Mouse (Mus musculus): Measurements from ENCODE around the gene Tmem184b.

The Tmem184b gene

DNA sequence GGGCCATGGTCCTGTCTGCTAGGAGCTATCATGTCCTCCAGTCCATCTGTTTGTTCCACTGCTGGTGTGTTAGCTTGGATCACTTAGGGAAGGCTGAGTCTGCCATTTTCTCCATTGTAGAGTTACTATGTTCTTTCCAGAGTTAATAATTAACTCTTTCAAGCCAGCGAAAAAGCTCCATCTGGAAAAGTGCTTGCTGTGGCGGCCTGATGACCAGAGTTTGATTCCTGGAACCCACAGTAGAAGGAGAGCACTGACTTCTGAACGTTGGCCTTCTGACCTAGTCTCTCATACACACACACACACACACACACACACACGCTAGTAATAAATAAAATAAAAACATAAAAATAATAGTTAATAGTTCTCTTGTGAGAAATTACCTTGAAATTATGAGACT, 58.7 kb downstream of the Tmem184b start:
- no peak for DNase-seq (ENCODE audit: low read depth, low spot score)

DNA sequence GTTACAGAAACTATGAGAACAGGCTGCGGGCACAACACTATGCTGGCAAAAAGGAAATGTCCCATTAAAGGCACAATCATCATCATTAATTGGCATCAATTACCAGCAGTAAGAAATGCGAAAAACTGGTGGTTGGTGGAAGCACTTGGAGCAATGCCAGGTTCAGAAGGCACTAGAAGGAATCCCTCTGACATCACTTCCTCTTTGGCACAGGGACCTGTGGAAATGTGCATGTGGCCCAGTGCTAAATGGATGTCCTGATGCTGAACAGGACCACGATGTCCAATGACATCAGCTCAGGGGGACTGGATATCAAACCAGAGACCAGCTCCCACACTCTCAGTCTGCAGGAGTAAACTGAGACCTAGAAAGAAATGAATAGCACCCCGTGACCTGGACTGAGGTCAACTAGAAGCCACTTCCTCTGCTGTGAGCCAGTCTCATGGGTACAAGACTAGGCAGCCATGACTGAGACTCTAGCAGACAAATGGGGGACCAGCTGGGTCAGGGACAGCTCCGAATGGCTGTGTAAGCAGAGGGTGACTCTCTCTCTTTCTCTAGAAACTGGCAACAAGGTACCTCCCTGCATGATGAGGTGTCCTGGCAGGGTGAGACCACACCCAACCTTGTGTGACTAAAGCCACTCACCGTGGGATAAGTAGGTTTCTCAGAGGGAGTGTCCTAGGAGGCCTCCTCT, 60.6 kb downstream of the Tmem184b start:
- DNase-seq (ENCODE audit: low read depth, low spot score), result no peak

DNA sequence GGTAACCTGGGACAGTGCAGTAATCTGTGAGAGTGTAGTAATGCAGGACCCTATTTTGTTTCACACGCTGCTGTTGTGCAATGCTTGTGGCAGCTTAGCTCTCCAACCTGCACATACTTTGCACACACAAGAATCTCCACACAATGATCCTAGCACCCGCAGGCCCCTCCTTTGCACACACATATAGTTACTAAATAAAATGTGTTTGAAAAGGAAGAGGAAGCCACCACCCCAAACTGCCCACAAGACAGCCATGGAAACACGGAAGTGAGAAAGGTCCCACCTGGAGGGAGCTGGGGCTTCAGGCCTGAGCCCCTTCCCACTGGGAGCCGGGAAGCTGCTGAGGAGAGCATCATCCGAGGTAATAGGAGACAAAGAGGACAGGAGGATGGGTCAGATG, 64.4 kb downstream of the Tmem184b start:
- DNase-seq (ENCODE audit: low read depth, low spot score), result no peak

- DNase-seq (ENCODE audit: low read depth, low spot score), result no peak
These were observed 68.2 kb downstream of the Tmem184b start for GRCm38 (mm10) chr15:79335061-79335655.

DNA sequence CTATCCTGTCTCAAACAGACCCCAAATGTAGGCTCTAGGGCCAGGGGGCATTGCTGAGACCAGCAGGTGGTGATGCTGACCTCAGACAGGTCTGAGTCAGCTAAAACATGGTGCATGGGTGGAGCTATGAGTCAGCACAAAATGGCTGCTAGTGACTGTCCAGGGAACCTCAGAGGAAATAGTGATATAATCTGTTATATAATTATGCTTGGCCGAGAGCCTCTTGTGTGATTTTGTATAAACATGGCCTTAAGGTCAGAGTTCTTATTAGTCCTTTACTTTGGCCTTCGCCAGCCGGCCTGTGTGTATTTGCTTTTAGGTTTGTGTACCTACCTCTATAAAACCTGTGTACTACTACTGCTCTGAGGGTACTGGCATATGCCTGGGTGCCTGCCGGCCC, 70.0 kb downstream of the Tmem184b start:
- peak; percentile 12 for DNase-seq (ENCODE audit: low read depth, low spot score)

GRCm38 (mm10) chr15:79330521-79330920, 72.8 kb downstream of the Tmem184b start:
- DNase-seq (ENCODE audit: low read depth, low spot score), result no peak

GRCm38 (mm10) chr15:79329979-79330363, 73.4 kb downstream of the Tmem184b start:
- peak; percentile 33 for DNase-seq (ENCODE audit: low read depth, low spot score)

DNA sequence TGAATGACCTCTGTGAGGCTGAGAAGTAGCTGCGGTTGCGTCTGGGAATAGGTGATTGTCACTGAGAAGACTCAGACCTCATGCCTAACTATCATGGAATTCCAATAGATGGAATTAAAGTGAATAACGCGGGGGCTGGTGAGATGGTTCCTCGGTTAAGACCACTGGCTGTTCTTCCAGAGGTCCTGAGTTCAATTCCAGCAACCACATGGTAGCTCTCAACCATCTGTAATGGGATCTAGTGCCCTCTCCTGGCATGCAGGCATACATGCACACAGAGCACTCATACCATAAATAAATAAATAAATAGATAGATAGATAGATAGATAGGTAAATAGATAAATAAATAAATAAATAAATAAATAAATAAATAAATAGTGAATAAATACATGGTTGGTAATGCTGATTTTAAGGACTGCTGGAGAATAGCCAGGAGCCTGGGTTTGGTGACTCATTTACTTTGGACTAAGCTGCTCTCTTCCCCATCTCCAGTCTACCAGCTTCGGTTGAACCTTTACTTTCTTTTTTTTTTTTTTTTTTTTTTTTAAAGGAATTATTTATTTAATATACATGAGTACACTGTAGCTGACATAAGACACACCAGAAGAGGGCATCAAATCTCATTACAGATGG, 73.9 kb downstream of the Tmem184b start:
- no peak for DNase-seq (ENCODE audit: low read depth, low spot score)

- no peak for DNase-seq (ENCODE audit: low read depth, low spot score)
These were observed 74.5 kb downstream of the Tmem184b start for GRCm38 (mm10) chr15:79328939-79329275.

GRCm38 (mm10) chr15:79328058-79328938, 75.1 kb downstream of the Tmem184b start, which contains the start of gene Pla2g6:
Gene Pla2g6 (minus strand): TSS chr15:79328390.
- DNase-seq (ENCODE audit: low read depth, low spot score), result peak; percentile 100

DNA sequence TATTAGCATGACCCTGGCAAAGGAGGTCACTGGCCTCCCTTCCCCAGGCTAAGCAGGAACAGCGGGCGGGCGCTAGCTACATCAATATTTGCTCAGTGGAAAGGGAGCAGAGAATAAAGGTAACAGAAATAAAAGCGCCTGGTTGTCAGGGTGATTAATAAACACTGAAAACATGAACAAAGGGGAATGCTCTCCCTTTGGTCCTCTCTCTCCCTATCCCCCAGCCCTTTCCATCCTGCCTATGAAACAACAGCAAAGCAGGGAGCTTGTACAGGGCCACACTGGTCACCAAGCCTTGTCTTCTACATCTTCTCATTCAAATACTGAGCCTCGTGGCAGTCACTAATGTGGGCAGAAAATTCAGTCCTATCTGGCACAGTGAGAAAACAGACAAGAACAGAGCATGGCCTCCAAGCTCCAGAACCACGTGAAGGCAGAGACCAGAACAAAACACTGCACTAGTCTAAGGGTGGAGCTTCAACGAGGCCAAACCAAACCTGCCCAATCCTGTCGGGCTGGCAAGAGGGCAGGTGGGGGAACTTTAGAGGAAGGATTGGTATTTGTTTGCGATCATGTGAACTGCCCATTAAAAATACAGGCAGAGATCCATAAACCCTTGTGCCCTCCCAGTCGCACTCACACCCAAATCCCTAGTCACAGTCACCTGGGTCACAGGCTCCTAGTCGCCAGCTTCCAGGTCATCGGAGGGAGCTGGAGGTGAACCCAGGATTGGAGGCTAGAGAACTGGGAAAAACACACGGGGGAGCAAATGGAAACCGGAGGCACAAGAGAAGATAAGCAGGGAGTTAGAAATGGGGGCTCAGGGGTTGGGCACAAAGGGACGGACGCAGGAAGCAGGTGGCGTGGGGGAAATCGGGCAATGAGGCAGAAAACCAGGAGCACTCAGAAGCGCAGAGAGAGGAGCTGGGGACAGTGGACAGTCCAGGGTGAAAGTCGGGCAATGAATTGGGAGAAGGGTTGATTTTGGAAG, 76.1 kb downstream of the Tmem184b start:
- DNase-seq (ENCODE audit: low read depth, low spot score), result peak; percentile 78

- DNase-seq (ENCODE audit: low read depth, low spot score), result no peak
These were observed 77.1 kb downstream of the Tmem184b start for GRCm38 (mm10) chr15:79326264-79326663.

DNA sequence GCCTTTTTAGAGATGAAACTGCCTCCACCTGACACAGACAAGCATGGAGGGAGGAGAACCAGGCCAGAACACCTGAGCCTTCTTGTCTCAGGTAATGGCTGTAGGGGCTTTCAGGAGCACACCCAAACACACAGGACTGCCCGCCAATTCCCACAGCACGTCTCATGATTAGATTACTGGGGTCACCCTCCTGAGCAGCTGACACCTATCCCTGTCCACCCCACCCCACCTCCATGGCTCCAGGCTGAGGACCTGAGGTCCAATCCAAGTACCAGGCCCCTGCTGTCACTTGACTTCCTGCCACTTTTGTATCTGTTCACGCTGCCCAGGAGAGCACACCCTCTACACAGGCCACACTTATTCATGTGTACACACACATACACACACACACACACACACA, 77.6 kb downstream of the Tmem184b start:
- no peak for DNase-seq (ENCODE audit: low read depth, low spot score)

GRCm38 (mm10) chr15:79324373-79324772, 79.0 kb downstream of the Tmem184b start:
- no peak for DNase-seq (ENCODE audit: low read depth, low spot score)

DNA sequence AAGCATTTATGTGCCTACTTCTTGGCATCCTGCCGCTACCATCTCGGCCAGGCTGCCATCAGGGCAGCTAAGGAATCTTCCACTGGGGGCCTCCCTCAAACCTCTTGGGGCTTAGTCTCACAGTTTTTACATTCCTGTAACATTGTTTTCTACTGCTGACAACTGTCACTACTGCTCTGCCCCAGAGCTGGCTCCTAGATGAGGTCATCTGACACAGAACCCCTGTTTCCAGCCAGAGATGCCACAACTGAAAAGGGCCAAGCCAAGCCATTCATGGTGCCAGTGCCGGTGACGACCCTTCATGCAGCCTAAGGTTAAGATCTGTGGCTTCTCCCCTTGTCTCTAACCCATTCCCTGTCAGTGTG, 79.6 kb downstream of the Tmem184b start:
- DNase-seq (ENCODE audit: low read depth, low spot score), result no peak

DNA sequence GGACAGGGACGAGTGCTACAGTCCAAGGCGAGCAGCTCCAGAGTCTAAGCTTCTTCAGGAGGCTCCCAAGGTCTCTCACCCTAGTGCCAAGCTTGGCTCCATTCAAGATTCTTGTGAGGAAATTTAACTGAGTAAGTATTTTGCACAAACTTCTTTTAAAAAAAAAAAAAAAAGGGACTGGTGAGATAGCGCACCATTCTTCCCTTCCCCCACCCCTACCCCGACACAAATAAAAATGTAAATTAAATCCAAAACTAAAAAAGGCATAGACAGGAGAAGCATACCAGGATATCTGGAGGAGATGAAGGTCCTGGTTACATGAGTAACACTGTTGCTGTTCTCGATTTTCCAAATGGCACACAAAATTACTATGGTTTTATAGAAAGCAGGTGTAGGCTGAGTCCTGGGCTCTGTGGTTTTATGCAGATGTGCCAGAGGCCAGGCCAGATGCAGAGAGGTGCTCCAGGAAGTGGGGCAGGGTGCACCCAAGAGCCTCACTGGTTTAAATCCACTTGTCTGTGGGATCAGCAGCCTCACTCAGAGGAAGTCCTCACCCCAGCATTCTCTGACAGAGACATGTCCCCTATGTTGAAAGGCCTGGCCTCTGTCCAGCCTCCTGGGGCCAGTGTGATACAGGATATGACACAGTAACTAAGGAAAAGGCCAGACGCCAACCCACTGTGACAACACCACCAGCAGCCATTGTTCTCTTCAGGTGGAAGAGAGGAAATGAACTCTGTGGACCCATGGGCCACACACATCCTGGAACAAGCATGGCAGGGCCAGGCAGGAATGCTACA, 80.2 kb downstream of the Tmem184b start:
- DNase-seq (ENCODE audit: low read depth, low spot score), result peak; percentile 35

DNA sequence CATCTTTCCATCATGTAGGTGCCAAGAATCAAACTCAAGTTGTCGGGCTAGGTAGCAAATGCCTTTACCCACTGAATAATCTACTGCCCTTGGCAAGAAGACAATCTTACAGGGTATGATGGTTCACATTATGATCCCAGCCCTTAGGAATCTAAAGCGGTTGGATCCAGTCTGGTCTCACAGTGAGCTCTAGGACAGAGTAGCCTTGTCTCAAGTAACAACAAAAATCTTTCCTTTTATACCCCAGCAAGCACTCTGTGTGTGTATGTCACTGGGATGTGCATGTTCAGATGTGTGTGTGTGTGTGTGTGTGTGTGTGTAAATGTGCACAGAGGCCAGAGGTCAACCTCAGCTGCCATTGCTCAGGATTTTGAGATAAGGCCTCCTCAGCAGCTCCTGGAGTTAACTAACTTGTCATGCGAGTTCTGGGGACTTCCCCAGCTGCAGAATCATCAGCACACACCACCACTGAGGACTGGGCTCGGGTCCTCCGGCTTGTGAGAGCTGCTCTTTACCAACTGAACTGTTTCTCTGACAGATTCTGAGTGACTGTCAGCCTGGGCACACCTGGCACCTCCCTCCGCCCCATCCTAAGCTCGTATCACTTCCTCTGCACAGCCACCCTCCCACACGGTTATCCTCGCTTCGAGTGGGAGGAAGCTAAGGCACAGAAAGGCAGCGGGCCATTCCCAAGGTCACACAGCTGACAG, 80.9 kb downstream of the Tmem184b start:
- DNase-seq (ENCODE audit: low read depth, low spot score), result no peak

- DNase-seq (ENCODE audit: low read depth, low spot score), result no peak
These were observed 81.6 kb downstream of the Tmem184b start for GRCm38 (mm10) chr15:79321733-79322190.

DNA sequence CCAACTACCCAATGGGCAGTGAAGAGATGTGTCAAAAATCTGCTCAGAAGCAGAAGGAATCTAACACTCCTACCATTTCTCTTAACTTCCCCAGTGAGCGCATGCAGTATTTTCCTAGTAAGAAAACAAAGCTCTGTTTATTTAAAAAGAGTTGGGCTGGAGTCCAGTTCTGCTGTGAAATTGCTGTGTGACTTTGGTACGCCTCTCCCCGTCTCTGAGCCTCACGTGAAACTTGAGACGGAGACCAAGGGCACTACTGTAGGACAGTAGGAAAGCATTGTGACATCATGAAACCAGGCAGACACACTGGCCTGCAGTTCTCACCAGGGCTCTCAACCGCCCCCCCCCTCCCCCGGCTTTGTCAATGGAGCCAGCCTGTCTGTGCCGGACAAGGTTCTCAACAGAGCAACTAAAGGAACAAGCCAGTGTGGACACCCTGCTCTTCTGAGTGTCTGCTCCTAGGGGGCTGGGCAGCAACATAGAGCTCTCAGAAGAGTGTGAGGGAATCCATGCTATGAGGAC, 89.5 kb downstream of the Tmem184b start:
- peak; percentile 23 for DNase-seq (ENCODE audit: low read depth, low spot score)
